Mouse (Mus musculus): Measurements from ENCODE around the gene Cutc.

Cutc gene

DNA sequence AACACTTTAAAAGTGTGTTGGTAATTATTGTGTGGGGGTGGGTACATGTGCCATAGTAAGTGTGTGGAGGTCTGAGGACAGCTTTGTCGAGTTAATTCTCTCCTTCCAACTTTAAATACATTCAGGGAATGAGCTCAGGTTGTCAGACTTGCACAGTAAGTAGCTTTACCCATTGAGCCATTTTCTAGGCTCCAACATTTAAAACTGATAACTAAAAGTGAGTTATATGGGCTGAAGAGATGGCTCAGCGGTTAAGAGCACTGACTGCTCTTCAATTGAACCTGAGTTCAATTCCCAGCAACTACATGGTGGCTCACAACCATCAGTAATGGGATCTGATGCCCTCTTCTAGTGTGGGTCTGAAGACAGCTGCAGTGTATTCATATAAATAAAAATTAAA lies 1.4 kb downstream of the Cutc start:
- no peak for DNase-seq

DNA sequence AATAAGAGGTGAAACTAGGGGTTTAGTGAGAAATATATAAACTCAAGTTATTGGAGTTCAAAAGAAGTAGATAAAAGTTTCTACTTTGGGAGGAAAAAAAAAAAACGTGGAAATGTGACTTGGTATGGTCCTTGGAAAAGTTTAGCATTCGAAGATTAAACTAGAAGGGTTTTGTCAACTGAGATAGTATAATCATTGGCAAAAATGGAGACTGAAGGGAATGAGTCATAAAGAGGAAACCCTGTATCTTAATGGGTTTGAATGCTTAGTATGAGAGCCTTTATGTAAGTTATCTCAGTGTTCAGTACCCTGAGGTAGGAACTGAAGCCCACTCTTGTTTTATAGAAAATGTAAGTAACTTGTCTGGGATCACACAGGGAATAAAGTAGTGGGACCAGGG lies 2.1 kb downstream of the Cutc start:
- DNase-seq, result no peak

DNA sequence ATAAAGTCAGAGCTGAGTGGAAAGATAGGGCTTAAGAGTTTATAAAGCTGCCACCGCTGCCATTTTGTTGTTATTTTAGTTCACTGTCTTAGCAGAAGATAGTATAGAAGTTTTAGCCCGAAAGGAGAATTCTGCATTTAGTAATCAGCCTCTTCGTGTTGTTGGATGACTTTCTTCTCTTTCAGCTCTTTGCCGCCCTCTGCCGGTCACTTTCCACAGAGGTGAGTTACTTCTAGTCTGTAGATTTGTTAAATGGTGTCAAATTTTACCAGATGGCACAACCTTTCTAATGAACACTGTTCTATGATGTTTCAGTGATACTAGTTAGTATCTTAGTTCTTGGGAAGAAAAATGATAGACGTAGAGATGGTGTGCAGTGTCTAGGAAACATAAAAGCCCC lies 7.7 kb downstream of the Cutc start:
- DNase-seq, result no peak

DNA sequence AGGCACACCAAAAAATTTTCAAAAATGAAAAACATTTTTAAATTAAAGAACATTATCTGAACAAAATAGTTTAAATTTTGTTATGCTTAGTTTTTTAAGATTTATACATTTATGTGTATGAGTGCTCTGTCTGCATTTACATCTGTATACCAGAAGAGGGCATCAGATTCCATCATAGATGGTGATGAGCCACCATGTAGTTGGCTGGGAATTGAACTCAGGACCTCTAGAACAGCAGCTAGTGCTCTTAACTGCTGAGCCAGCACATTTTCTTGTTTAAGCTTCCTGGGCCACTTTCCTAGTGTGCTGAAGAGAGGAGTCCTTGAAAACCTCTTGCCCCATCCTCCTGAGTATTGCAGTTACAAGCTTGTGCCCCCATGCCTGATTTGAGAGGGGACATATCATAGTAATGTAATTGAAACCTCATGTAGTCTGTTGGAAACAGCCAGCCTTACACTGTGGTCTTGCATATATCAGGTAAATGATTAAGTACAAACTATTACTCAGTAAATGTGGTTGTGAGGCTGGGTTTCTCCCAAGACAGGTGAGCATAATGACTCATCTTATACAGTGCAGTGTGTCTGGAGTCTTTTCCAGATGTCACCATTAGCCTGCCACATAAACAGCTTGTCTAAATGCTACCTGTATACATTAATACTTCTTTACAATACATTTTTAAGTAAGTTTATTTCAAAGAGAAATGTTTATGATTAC lies 8.9 kb downstream of the Cutc start:
- DNase-seq, result no peak

GRCm38 (mm10) chr19:43762410-43762809 lies 9.6 kb downstream of the Cutc start:
- DNase-seq, result no peak

DNA sequence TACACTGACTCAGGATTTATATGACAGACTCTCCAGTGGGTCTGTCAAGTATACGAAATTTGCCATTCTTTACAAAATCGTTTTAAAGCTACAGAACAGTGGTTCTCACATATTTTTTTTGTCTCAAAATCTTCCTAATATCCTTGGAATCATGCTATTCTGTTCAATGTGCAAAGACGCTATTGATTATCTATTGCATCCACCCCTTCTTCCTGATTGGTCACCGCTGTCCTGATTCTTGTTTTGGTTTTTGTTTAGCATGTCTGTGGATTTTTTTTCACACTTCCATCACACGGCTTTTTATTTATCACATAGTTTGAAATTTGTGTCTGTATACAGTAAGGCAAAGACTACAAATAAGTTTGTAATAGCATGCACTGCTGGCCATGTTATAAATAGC lies 13.7 kb downstream of the Cutc start:
- DNase-seq, result no peak

DNA sequence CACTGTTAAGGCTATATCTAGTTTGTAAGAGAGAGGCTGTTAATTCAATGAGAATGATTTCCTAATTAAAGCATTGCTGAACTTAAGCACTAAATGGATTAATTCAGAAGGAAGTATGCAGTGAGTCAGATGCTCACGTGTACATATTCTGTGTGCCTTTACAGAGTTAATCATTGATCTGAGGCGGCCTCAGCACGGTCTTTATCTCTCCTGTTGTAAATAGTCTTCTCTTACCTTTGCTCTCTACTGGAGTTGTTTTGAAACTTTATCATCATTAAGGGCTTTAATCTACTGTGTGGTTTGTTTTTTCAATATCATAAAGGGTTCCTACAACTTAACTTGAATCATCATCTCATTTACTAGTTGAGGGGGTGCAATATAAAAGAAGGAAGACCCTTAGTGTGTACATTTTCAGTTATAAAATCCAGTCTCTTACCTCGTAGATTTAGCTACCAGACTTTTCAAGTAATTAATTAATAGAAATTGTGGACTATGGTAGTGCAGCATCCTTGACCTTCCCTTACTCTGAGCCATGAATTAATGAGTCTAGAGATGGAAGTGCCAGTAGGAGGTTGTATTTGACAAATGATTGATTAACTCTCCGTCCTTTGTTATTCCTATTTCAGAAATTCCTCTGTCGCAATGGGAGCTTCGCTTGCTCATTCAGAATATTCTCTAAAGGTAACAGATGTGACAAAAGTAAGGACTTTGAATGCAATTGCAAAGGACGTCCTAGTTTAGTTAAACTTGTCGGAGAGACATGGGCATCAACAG lies 14.9 kb downstream of the Cutc start:
- DNase-seq, result no peak

DNA sequence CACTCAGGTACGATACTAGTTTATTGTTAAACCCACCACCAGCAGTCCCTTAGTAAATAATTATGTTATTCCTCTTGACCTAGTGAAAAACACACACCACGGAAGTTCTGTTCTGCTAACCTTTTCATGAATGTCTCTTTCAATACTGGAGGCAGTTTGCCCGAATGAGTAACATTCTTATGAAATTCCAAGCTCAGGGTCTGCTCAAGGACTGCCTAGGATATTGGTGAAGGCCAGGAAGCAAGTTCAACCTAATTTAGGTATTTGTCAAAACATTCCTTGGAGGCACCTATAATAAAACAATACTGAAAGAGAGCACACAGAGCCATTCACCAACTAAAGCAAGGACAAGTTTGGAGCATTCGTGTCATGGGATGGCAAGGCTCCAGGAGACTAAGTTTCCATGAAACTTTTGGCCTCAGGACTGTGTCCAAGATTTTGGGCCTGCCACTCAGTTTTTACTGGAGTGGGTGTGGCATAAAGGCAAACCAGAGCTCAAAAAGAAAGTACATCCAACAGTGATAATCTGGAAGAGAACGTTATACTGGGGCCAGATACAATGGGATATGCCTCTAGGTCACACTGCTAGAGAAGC lies 16.7 kb downstream of the Cutc start:
- DNase-seq, result no peak

- no peak for DNase-seq
Measured at GRCm38 (mm10) chr19:43770584-43770983, 17.8 kb downstream of the Cutc start.

DNA sequence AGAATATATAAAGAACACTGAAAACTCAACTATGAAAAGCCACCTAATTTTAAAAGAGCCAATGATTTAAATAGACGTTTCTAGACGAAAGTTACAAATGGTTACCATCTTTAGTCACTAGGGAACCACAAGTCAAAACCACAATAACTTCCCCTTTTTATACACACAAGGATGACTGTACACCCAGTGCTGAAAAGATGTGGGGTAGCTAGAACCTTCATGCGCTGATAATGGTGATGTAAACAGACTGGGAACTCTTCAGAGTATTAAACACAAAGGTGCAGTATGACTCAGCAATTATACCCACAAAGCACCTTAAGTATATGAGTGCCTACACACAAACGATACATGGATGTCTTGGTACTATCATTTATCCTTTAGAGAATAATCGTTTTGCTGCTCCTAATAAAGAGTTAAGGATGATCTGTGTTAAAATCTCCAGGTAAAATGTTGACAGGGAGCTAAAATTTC lies 18.7 kb downstream of the Cutc start:
- DNase-seq, result no peak

DNA sequence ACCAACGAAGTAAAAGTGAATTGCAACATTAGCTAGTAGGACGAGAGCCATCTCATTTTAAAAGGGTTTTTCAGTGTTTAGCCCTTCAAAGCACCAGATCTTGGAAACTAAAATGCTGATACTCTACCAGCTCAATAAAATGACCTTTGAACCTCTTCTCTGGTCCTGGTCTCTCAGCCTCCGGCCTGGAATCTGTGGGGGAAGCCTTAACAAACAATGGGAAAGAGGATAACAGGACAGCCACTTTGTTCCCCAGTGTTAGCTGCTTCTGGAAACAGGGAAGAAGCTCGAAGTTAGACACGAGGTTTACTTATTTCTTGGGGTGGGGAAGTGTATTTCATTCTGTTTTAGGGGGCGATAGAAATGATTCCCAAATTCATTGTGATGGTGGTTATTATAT lies 19.5 kb downstream of the Cutc start:
- no peak for DNase-seq

GRCm38 (mm10) chr19:43775433-43775832 lies 22.6 kb downstream of the Cutc start:
- DNase-seq, result no peak

- no peak for DNase-seq
Measured at GRCm38 (mm10) chr19:43776561-43776960, 23.8 kb downstream of the Cutc start.

DNA sequence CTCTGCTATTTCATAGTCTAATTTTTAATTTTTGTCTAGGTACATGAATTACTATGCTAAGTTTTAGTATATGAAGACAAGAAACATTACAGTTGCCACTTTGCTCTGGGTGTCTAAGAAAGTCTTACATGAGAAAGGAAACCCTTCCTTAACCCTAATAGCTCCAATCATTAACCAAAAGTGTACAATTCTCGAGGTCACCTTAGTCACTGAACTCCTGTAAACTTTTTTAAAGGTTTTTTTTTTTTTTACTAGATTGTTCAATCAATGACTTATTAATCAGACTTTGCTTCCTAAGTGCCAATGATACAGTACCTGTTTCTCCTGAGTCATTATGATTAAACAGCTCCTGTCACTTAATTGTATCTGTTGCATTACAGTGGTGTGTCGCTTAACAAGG lies 24.5 kb downstream of the Cutc start:
- no peak for DNase-seq

- no peak for DNase-seq
Measured at GRCm38 (mm10) chr19:43780391-43780790, 27.6 kb downstream of the Cutc start.

DNA sequence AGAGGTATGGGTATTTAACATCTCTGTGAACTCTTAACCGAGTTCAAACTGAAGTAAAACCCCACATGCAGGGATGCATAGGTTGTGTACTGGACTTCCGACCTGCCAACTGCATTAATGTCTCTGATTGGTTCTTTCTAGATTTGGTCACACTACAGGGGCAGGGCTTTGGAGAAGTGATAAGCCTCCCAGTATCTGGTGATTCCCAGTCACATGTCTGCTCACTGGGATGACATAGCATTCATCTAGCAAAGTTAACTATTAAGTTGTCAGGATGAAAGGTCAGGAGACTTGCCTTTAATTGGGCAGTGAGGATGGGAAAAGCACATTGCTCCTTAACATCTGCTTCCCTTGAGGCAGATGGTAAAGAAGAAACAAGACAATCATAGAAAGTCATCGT lies 29.2 kb downstream of the Cutc start, which contains the start of gene Abcc2:
Gene Abcc2 (plus strand): TSS at position 213 of the 400 bp plus-strand sequence.
- no peak for DNase-seq

GRCm38 (mm10) chr19:43784761-43785160 lies 32.0 kb downstream of the Cutc start:
- no peak for DNase-seq

DNA sequence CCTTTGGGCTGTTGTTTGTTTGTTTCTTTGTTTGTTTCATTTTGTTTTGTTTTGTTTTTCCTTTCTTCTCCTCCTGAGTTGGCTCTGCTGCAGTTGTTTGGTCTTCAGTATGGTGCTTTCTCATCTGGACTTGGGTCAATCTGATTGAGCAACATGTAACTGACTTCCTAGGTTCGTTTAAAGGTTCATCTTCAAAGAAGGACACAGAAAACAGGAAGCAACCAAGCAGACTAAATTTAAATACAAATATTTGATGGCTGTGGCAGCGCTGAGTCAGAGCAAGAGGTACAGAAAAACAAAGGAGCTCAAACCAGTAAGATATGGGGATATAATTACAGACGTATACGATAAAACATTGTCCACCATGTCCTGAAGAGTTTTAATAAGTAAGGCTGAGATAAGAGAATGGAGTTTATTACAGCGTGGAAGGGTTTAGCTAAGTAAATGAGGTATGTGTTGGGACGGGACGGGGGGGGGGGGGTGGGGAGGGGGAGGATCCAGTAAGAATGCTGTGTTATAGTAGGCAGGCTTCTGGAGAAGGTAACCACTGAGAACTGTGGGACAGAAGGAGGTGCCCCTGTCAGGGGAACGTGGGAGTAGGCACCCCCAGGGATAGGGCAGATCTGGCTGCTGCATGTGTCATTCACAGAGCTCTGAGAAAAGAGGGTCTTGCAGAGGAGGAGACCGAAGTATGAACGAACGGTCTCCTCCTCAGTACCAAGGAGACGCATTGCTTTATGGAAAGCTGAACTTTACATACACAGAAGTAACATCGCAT lies 33.6 kb downstream of the Cutc start:
- no peak for DNase-seq

DNA sequence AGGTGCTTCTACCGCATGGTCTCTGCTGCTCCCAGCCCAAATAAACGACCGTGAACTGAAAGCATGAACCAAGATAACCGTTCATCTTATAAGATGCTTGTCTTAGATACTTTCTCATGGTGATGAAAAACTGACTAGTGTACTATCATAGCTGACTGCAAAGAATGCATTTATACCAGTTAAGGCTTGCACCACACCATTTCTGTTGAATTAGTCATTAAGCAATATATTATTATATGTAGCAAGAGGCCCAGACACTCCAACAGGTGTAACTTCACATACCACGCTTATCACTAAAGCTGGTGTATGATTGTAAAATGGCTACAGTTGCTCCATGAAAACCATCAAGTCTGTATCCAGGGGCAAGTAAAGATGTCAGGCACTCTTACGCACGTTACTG lies 37.0 kb downstream of the Cutc start:
- no peak for DNase-seq

- DNase-seq, result no peak
Measured at GRCm38 (mm10) chr19:43792537-43792936, 39.7 kb downstream of the Cutc start.

- no peak for DNase-seq
Measured at GRCm38 (mm10) chr19:43793951-43794350, 41.2 kb downstream of the Cutc start.

- no peak for DNase-seq
Measured at GRCm38 (mm10) chr19:43795511-43795910, 42.7 kb downstream of the Cutc start.

DNA sequence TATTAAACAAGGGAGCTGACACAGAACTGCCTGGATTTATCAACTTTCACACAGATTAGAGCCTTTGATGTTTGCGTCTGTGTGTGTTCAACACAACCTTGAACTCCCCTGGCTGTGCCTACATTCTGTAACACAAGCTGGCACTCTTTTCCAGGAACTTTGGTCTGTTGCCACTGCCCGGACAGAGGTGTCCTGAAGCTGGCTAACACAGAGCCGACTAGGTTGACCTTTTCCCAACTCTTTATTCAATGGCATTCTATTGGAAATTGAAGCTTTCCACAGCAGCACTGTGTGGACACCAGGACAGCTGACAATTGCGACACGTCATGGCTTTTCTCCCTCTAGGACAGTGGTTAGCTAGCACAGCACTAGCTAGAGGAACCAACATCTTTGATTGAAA lies 44.4 kb downstream of the Cutc start:
- DNase-seq, result no peak

Measured in right cerebral cortex, postnatal 25 days (tissue).